Mouse (Mus musculus) neural tube, embryonic 14.5 days (tissue): Measurements from ENCODE around the gene Map1lc3b. TPM values are rescaled to one million over a fixed set of nuclear protein-coding genes. Genes with fewer than 3 reads are reported as not detected.

Source experiments
- ATAC-seq: fragments of 200-750 bp; cut with Nextera tagmentation; 2 replicates; pipeline ENCODE4 v1.8.0; 2017; ENCODE audit warnings: low read depth, mild to moderate bottlenecking, moderate TSS enrichment, moderate library complexity
- H3K27ac ChIP-seq: fragments of 300-500 bp; sonication (generic); 2 replicates; pipeline ENCODE4 v1.5.1; 2014; ENCODE audit warnings: low read depth, mild to moderate bottlenecking, control low read depth, low read length, moderate library complexity, mixed read lengths
- H3K27me3 ChIP-seq: fragments of 300-500 bp; sonication (generic); 2 replicates; pipeline ENCODE4 v1.6.1; 2014; ENCODE audit warnings: low read length; ENCODE audit not compliant: control insufficient read depth, insufficient read depth
- H3K36me3 ChIP-seq: fragments of 300-500 bp; sonication (generic); 2 replicates; pipeline ENCODE4 v1.6.1; 2014; ENCODE audit warnings: low read length, mixed read lengths; ENCODE audit not compliant: control insufficient read depth, insufficient read depth
- H3K4me1 ChIP-seq: fragments of 300-500 bp; sonication (generic); 2 replicates; pipeline ENCODE4 v1.6.1; 2014; ENCODE audit warnings: low read length; ENCODE audit not compliant: control insufficient read depth, insufficient read depth
- H3K4me2 ChIP-seq: fragments of 300-500 bp; sonication (generic); 2 replicates; pipeline ENCODE4 v1.6.1; 2014; ENCODE audit warnings: mild to moderate bottlenecking, low read depth, low read length, control low read depth
- H3K4me3 ChIP-seq: fragments of 300-500 bp; sonication (generic); 2 replicates; pipeline ENCODE4 v1.5.1; 2014; ENCODE audit warnings: low read depth, low read length, control low read depth, mixed read lengths
- H3K9ac ChIP-seq: fragments of 300-500 bp; sonication (generic); replicated peaks from 2 replicates; pipeline ENCODE4 v1.6.1; 2014; ENCODE audit warnings: low read depth, mild to moderate bottlenecking, control low read depth, low read length, mixed read lengths
- H3K9me3 ChIP-seq: fragments of 300-500 bp; sonication (generic); 2 replicates; pipeline ENCODE4 v1.6.1; 2016; ENCODE audit warnings: low read length; ENCODE audit not compliant: control insufficient read depth
- WGBS: fragments of 180-500 bp; shearing (Covaris S2); extraction: QIAGEN DNeasy Blood & Tissue Kit; methylation state at CpG from one replicate; pipeline ENCODE4 v1.1.7; 2014; 5-methylcytosine and 5-hydroxymethylcytosine counted together
- polyA plus RNA-seq: library from polyadenylated mRNA; unstranded; fragments of >200 nt; fragmentation: Nextera tagmentation; extraction: Ambion mirVana; gene quantifications from 2 replicates; pipeline ENCODE4 v1.2.1, GENCODE M21; 2014

The Map1lc3b gene
- polyA plus RNA-seq: 427 and 428 TPM in 2 replicates

DNA sequence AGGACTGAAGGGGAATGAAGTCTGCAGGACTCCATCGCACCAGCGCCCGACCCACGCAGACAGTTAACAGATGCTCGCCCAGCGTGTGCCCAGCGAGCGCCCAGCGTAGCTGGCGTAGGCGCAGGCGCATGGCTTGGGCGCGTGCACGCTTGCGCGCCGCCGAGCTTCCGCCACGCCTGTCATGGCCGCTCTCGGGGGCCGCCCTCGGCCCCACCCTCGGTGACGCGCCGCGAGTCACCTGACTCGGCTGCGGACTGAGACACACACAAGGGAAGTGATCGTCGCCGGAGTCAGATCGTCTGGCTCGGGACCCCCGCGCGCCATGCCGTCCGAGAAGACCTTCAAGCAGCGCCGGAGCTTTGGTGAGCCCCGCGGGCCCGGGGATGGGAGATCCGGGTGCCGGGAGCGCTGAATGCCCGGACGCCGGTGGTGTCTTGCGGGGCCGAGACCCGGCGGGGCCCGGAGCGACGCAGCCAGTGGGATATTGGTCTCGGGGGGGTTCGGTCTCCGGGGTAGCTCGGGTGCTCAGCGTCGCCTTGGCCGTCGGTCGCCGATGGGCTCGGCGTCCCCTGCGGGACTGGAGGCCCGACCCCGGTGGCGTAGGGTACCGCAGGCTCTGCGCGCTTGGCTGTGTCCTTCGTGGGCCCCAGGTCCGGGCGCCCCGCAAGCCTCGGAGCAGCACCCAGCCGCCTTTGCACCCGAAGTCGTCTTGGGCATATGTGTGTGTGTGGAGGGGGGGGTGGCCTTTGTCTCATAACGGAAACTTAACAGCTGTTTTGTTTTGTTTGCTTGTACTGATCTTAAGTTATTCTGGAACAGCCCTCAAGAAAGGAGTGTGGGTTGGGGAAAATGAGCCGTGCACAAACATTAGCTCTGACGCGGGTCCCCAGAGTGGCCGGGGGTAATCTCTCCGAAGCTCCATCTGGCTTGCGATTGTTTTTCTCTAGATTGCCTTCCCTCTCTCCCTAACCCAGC lies at the start of gene Map1lc3b:
Gene Map1lc3b, plus strand, starts transcription at position 159 of the 975 bp plus-strand sequence.
- no peaks in the 10 kb centered on the region for H3K27me3 ChIP-seq
- peak within 1 kb of the TSS; percentile 84 for H3K4me3 ChIP-seq
- H3K9ac ChIP-seq: peak within 1 kb of the TSS; percentile 88
- no peaks in the 10 kb centered on the region for H3K9me3 ChIP-seq
- H3K36me3 ChIP-seq: peaks cover 14% of the 10 kb centered on the region
- peak within 1 kb of the TSS; percentile 91 for H3K4me2 ChIP-seq
- under 1% methylated on average over 82 of the region's 94 CpGs for WGBS
- peak within 1 kb of the TSS; percentile 85 for H3K27ac ChIP-seq
- ATAC-seq: peak; percentile 83
- peaks cover 20% of the 10 kb centered on the region for H3K4me1 ChIP-seq

GRCm38 (mm10) chr8:121541862-121542261 lies 48.3 kb upstream of the Map1lc3b start:
- Histone ChIP-seq H3K36me3 (no peaks in the 10 kb centered on the region), H3K9ac (no peak overlapping the region), H3K4me2 (no peak overlapping the region), H3K27me3 (no peaks in the 10 kb centered on the region), H3K27ac (no peak overlapping the region), H3K4me1 (no peaks in the 10 kb centered on the region), H3K9me3 (no peaks in the 10 kb centered on the region), H3K4me3 (no peak overlapping the region)
- WGBS: 82% methylated on average over 19 of the region's 19 CpGs
- ATAC-seq: no peak

GRCm38 (mm10) chr8:121542901-121543300 lies 47.3 kb upstream of the Map1lc3b start:
- Histone ChIP-seq H3K9ac (no peak overlapping the region), H3K9me3 (no peaks in the 10 kb centered on the region), H3K36me3 (no peaks in the 10 kb centered on the region), H3K4me3 (no peak overlapping the region), H3K27ac (no peak overlapping the region), H3K4me2 (no peak overlapping the region), H3K27me3 (no peaks in the 10 kb centered on the region), H3K4me1 (no peaks in the 10 kb centered on the region)
- 65% methylated on average over 13 of the region's 13 CpGs for WGBS
- ATAC-seq: no peak

GRCm38 (mm10) chr8:121544276-121544785 lies 45.8 kb upstream of the Map1lc3b start, which contains the start of gene 1700018B08Rik:
TSS of gene 1700018B08Rik (minus strand) at chr8:121544320.
- WGBS: 86% methylated on average over 12 of the region's 12 CpGs
- H3K36me3 ChIP-seq: no peaks in the 10 kb centered on the region
- ATAC-seq: no peak
- H3K9me3 ChIP-seq: no peaks in the 10 kb centered on the region
- no peaks in the 10 kb centered on the region for H3K4me1 ChIP-seq
- no peak within 1 kb of the TSS for H3K4me2 ChIP-seq
- no peaks in the 10 kb centered on the region for H3K27me3 ChIP-seq
- H3K27ac ChIP-seq: no peak within 1 kb of the TSS
- no peak within 1 kb of the TSS for H3K9ac ChIP-seq
- no peak within 1 kb of the TSS for H3K4me3 ChIP-seq

GRCm38 (mm10) chr8:121544936-121545335 lies 45.2 kb upstream of the Map1lc3b start:
- Histone ChIP-seq H3K27ac (no peak overlapping the region), H3K9ac (no peak overlapping the region), H3K36me3 (no peaks in the 10 kb centered on the region), H3K4me1 (no peaks in the 10 kb centered on the region), H3K9me3 (no peaks in the 10 kb centered on the region), H3K27me3 (no peaks in the 10 kb centered on the region), H3K4me2 (no peak overlapping the region), H3K4me3 (no peak overlapping the region)
- ATAC-seq: no peak
- whole genome bisulfite sequencing: 79% methylated on average over 11 of the region's 11 CpGs

GRCm38 (mm10) chr8:121547132-121547531 lies 43.0 kb upstream of the Map1lc3b start:
- Histone ChIP-seq H3K27me3 (no peaks in the 10 kb centered on the region), H3K4me2 (no peak overlapping the region), H3K36me3 (0 out of 2 replicates have a peak, but pooled peaks cover 2% of the 10 kb centered on the region), H3K9me3 (no peaks in the 10 kb centered on the region), H3K9ac (no peak overlapping the region), H3K4me1 (no peaks in the 10 kb centered on the region), H3K27ac (no peak overlapping the region), H3K4me3 (no peak overlapping the region)
- peak; percentile 11; the same call in 1 of the 2 replicates for ATAC-seq
- WGBS: 10% methylated on average over 7 of the region's 7 CpGs

DNA sequence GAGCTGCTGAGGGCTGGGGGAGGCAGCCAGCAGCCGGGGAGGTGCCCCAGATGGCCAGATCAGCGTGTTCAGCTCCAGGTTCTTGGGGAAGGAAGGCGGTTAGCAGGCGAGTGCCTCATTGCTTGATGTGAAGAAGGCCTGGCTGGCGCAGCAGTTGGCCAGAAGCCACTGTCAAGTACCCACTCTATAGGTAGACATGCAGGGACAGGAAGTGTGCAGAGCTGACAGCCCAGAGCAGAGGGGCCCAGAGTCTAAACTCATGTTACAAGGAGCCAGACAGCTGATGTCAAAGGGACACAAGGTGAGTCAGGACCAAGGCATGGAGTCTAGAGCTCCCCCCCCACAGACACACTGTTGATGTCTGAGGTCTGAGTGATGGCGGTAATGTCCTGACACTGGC lies 40.1 kb upstream of the Map1lc3b start:
- Histone ChIP-seq H3K4me2 (no peak overlapping the region), H3K4me1 (no peaks in the 10 kb centered on the region), H3K4me3 (no peak overlapping the region), H3K9ac (no peak overlapping the region), H3K36me3 (peaks cover 23% of the 10 kb centered on the region), H3K9me3 (no peaks in the 10 kb centered on the region), H3K27me3 (no peaks in the 10 kb centered on the region), H3K27ac (no peak overlapping the region)
- WGBS: 89% methylated on average over 6 of the region's 6 CpGs
- no peak for ATAC-seq

- Histone ChIP-seq H3K9me3 (no peaks in the 10 kb centered on the region), H3K27me3 (no peaks in the 10 kb centered on the region), H3K36me3 (peaks cover 23% of the 10 kb centered on the region), H3K4me2 (no peak overlapping the region), H3K4me3 (no peak overlapping the region), H3K9ac (no peak overlapping the region), H3K27ac (no peak overlapping the region), H3K4me1 (no peaks in the 10 kb centered on the region)
- no peak for ATAC-seq
- WGBS: 67% methylated on average over 24 of the region's 24 CpGs
These were observed 38.8 kb upstream of the Map1lc3b start for GRCm38 (mm10) chr8:121551065-121551985.
